Mouse (Mus musculus): ENCODE measurements around the gene Ifrd2.

- TF ChIP-seq CTCF (IDR thresholded peaks at IDR 0.05; ENCODE audit: low read depth, low read length) (no peak), EP300 (IDR thresholded peaks at IDR 0.05; ENCODE audit: insufficient read depth, low read depth, low read length) (no peak)
These were observed 4.9 kb upstream of the Ifrd2 start for GRCm38 (mm10) chr9:107582509-107583062.
